Mouse (Mus musculus): ENCODE data around the gene Sap30l.
"Not testable (repeated sequence)": the region's sequence is repeated elsewhere in the genome, so short reads cannot be mapped to it uniquely, and the experiment has no call there.

Gene Sap30l

GRCm38 (mm10) chr11:57800266-57800951, 1.0 kb upstream of the Sap30l start:
- DNase-seq = peak; percentile 45

- peak; percentile 67 for DNase-seq
Measured at GRCm38 (mm10) chr11:57801766-57802510, 501 bp downstream of the Sap30l start.

- peak; percentile 34 for DNase-seq
Measured at GRCm38 (mm10) chr11:57802511-57802870, 1.1 kb downstream of the Sap30l start.

GRCm38 (mm10) chr11:57805047-57805446, 3.6 kb downstream of the Sap30l start:
- no peak for DNase-seq

- DNase-seq = no peak
Measured at GRCm38 (mm10) chr11:57809017-57809731, 7.7 kb downstream of the Sap30l start.

GRCm38 (mm10) chr11:57809732-57810098, 8.3 kb downstream of the Sap30l start:
- DNase-seq = no peak

- DNase-seq = no peak
Measured at GRCm38 (mm10) chr11:57811006-57811405, 9.6 kb downstream of the Sap30l start.

GRCm38 (mm10) chr11:57812212-57812611, 10.8 kb downstream of the Sap30l start:
- DNase-seq = no peak

- DNase-seq = no peak
Measured at GRCm38 (mm10) chr11:57813641-57814040, 12.2 kb downstream of the Sap30l start.

- DNase-seq = peak; percentile 12
Measured at GRCm38 (mm10) chr11:57818189-57818588, 16.8 kb downstream of the Sap30l start.

- DNase-seq = peak; percentile 78
Measured at GRCm38 (mm10) chr11:57819999-57820581, 18.7 kb downstream of the Sap30l start.

GRCm38 (mm10) chr11:57823159-57823558, 21.7 kb downstream of the Sap30l start:
- not testable (repeated sequence) for DNase-seq

GRCm38 (mm10) chr11:57823714-57824113, 22.3 kb downstream of the Sap30l start:
- no peak for DNase-seq

GRCm38 (mm10) chr11:57825234-57825633, 23.8 kb downstream of the Sap30l start:
- peak; percentile 24 for DNase-seq

- DNase-seq = peak; percentile 54
Measured at GRCm38 (mm10) chr11:57827048-57827914, 25.8 kb downstream of the Sap30l start.

- DNase-seq = peak; percentile 27
Measured at GRCm38 (mm10) chr11:57827915-57828545, 26.6 kb downstream of the Sap30l start.

- DNase-seq = no peak
Measured at GRCm38 (mm10) chr11:57828955-57829870, 27.8 kb downstream of the Sap30l start.

- no peak for DNase-seq
Measured at GRCm38 (mm10) chr11:57829871-57830775, 28.7 kb downstream of the Sap30l start.

GRCm38 (mm10) chr11:57831281-57831781, 29.9 kb downstream of the Sap30l start:
- DNase-seq = no peak
